Mouse (Mus musculus) C2C12 (cell line): ENCODE data around the gene Acox3. TPM values are rescaled to one million over a fixed set of nuclear protein-coding genes. Genes with fewer than 3 reads are reported as not detected.

ENCODE experiments used
- H3K27me3 ChIP-seq: one replicate; pipeline ENCODE4 v1.6.1; 2011; ENCODE audit not compliant: control insufficient read depth, insufficient read depth, insufficient read length
- H3K36me3 ChIP-seq: one replicate; pipeline ENCODE4 v1.6.1; 2011; ENCODE audit not compliant: control insufficient read depth, insufficient read depth
- H3K4me3 ChIP-seq: one replicate; pipeline ENCODE4 v1.5.1; 2011; ENCODE audit warnings: mild to moderate bottlenecking, control low read depth; ENCODE audit not compliant: poor library complexity, insufficient read depth, severe bottlenecking
- H3K79me2 ChIP-seq: one replicate; pipeline ENCODE4 v1.6.1; 2011; ENCODE audit not compliant: control insufficient read depth, insufficient read depth
- H3K79me3 ChIP-seq: one replicate; pipeline ENCODE4 v1.6.1; 2011; ENCODE audit warnings: low read depth, control low read depth
- H3ac ChIP-seq: one replicate; pipeline ENCODE3; 2011; ENCODE audit warnings: low read depth; ENCODE audit not compliant: control insufficient read depth, insufficient read length
- CEBPB ChIP-seq: IDR thresholded peaks from one replicate; pipeline ENCODE4 v1.6.1; 2011; ENCODE audit warnings: low read depth, mild to moderate bottlenecking, control low read depth, moderate library complexity
- CTCF ChIP-seq: IDR thresholded peaks from one replicate; pipeline ENCODE4 v1.5.1; 2011; ENCODE audit not compliant: control insufficient read depth, insufficient read depth, insufficient read length
- FOSL1 ChIP-seq: IDR thresholded peaks from one replicate; pipeline ENCODE4 v1.8.0; 2011; ENCODE audit warnings: mild to moderate bottlenecking, low read length; ENCODE audit not compliant: poor library complexity, insufficient read depth, severe bottlenecking
- MAX ChIP-seq: IDR thresholded peaks from one replicate; pipeline ENCODE4 v1.6.1; 2011; ENCODE audit warnings: mild to moderate bottlenecking, control low read depth
- MYOD1 ChIP-seq: IDR thresholded peaks from one replicate; pipeline ENCODE4 v1.6.1; 2011; ENCODE audit warnings: low read depth; ENCODE audit not compliant: control insufficient read depth, insufficient read length
- MYOG ChIP-seq: IDR thresholded peaks from one replicate; pipeline ENCODE4 v1.6.1; 2011; ENCODE audit not compliant: control insufficient read depth, insufficient read length; ENCODE audit errors: extremely low read depth
- USF1 ChIP-seq: IDR thresholded peaks from one replicate; pipeline ENCODE4 v1.6.1; 2011; ENCODE audit warnings: low read depth, mild to moderate bottlenecking, control low read depth, moderate library complexity
- polyA plus RNA-seq: library from polyadenylated mRNA; unstranded; fragments of >200 nt; fragmentation: generic; extraction: Trizol; gene quantifications from one replicate; pipeline ENCODE4 v1.2.1, GENCODE M21; 2012; ENCODE audit warnings: missing spikeins

Gene Acox3
- polyA plus RNA-seq, 1 experiment, result 8.6 TPM

DNA sequence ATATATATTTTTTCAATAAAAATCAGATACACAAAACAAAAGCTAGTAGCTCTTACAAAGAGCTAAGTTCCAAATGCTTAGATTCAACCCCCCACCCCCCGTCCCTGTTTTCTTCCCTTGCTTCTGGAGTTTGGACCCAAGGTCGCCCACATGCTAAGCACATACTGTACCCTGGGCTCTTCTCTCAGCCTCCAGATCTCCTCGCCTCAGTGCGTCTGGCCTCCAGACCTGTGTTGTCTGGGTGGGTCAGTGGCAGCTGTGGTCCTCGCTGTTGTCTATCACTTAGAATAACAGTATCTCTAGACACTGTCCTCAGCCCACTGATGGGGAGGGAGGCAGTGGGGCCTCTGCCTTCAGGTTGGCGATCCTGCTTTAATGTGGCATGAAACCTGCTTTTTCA, 10.4 kb downstream of the Acox3 start:
- Histone ChIP-seq H3K4me3 (no peak overlapping the region), H3ac (no peak overlapping the region), H3K36me3 (peaks cover 8% of the 10 kb centered on the region), H3K79me2 (no peaks in the 10 kb centered on the region), H3K79me3 (no peaks in the 10 kb centered on the region), H3K27me3 (no peaks in the 10 kb centered on the region)
- no peak for TF ChIP-seq CEBPB
- no peak for TF ChIP-seq CTCF
- no peak for TF ChIP-seq MYOD1
- no peak for TF ChIP-seq MAX
- TF ChIP-seq MYOG, result no peak

GRCm38 (mm10) chr5:35594768-35595167, 11.9 kb downstream of the Acox3 start:
- no peak for TF ChIP-seq MYOG
- TF ChIP-seq MAX, result no peak
- no peak for TF ChIP-seq CEBPB
- TF ChIP-seq CTCF, result no peak
- no peak for TF ChIP-seq FOSL1
- TF ChIP-seq USF1, result no peak
- no peak for TF ChIP-seq MYOD1
- no peaks in the 10 kb centered on the region for H3K79me2 ChIP-seq
- no peak overlapping the region for H3K4me3 ChIP-seq
- no peaks in the 10 kb centered on the region for H3K79me3 ChIP-seq
- H3ac ChIP-seq, result no peak overlapping the region
- peaks cover 7% of the 10 kb centered on the region for H3K36me3 ChIP-seq
- no peaks in the 10 kb centered on the region for H3K27me3 ChIP-seq

- Histone ChIP-seq H3K36me3 (peaks cover 2% of the 10 kb centered on the region), H3K79me2 (no peaks in the 10 kb centered on the region), H3K4me3 (no peak overlapping the region), H3K79me3 (no peaks in the 10 kb centered on the region), H3ac (no peak overlapping the region), H3K27me3 (no peaks in the 10 kb centered on the region)
- TF ChIP-seq CTCF, result peak; percentile 90
- no peak for TF ChIP-seq MYOG
- no peak for TF ChIP-seq USF1
These were observed 12.9 kb downstream of the Acox3 start for GRCm38 (mm10) chr5:35595706-35596105.

GRCm38 (mm10) chr5:35596169-35597160, 13.6 kb downstream of the Acox3 start:
- H3K36me3 ChIP-seq, result no peaks in the 10 kb centered on the region

GRCm38 (mm10) chr5:35600233-35600632, 17.4 kb downstream of the Acox3 start:
- H3K4me3 ChIP-seq, result no peak overlapping the region
- H3K79me2 ChIP-seq, result no peaks in the 10 kb centered on the region
- no peak for TF ChIP-seq CTCF
- no peak for TF ChIP-seq FOSL1
- TF ChIP-seq MYOG, result no peak
- no peak for TF ChIP-seq MYOD1
- no peak for TF ChIP-seq USF1
- TF ChIP-seq MAX, result no peak
- no peak for TF ChIP-seq CEBPB
- H3K36me3 ChIP-seq, result no peaks in the 10 kb centered on the region
- no peaks in the 10 kb centered on the region for H3K79me3 ChIP-seq
- H3ac ChIP-seq, result no peak overlapping the region
- no peaks in the 10 kb centered on the region for H3K27me3 ChIP-seq

More at GRCm38 (mm10) chr5:35596169-35597160, 13.6 kb downstream of the Acox3 start:
- Histone ChIP-seq H3ac (no peak overlapping the region), H3K79me3 (no peaks in the 10 kb centered on the region), H3K4me3 (no peak overlapping the region), H3K27me3 (no peaks in the 10 kb centered on the region), H3K79me2 (no peaks in the 10 kb centered on the region)
- TF ChIP-seq FOSL1 (no peak), MYOG (no peak), MYOD1 (no peak), CEBPB (no peak), CTCF (no peak), MAX (no peak), USF1 (no peak)
